Mouse (Mus musculus) kidney, adult 2 months (tissue): ENCODE data around the gene Scnn1a.

ENCODE experiments used
- CTCF ChIP-seq: fragments of 200-500 bp; conservative IDR thresholded peaks from 2 replicates; pipeline ENCODE4 v1.5.1; 2011; ENCODE audit warnings: low read depth, mild to moderate bottlenecking, control low read depth, low read length, moderate library complexity, mixed read lengths; ENCODE audit not compliant: insufficient read depth, insufficient read length
- POLR2A ChIP-seq: fragments of 200-500 bp; IDR thresholded peaks from one replicate; pipeline ENCODE4 v1.6.1; 2011; ENCODE audit warnings: low read depth, low read length, control low read depth

- TF ChIP-seq CTCF (no peak), POLR2A (peak; percentile 15)
Measured at GRCm38 (mm10) chr6:125349575-125350230, 29.2 kb downstream of the Scnn1a start.
